Mouse (Mus musculus) adrenal gland, postnatal 4 days (tissue): ENCODE data around the gene Nmi. TPM values are rescaled to one million over a fixed set of nuclear protein-coding genes. Genes with fewer than 3 reads are reported as not detected.

Experiments
- DNase-seq, 2 experiments: peaks; one replicate each; pipeline ENCODE4 v3.0.0; 2021 to 2022; ENCODE audit warnings: low spot score in 2 of 2, mixed read lengths in 2 of 2
- total RNA-seq, 2 experiments: library from RNA; stranded (reverse); gene quantifications; 2 replicates each; pipeline ENCODE4 v1.2.3; 2021

The Nmi gene
- total RNA-seq, 2 experiments from 2014 or later: 14.9 to 16.4 TPM

- DNase-seq: no peak
Observed at GRCm38 (mm10) chr2:51948105-51948830, 25.0 kb downstream of the Nmi start.

- DNase-seq: no peak
Observed at GRCm38 (mm10) chr2:51945812-51946211, 27.5 kb downstream of the Nmi start.

- DNase-seq: no peak
Observed at GRCm38 (mm10) chr2:51941832-51942231, 31.5 kb downstream of the Nmi start.

GRCm38 (mm10) chr2:51938750-51939149 is 34.5 kb downstream of the Nmi start:
- DNase-seq: no peak

GRCm38 (mm10) chr2:51937004-51937403 is 36.3 kb downstream of the Nmi start:
- no peak for DNase-seq

GRCm38 (mm10) chr2:51936585-51936984 is 36.7 kb downstream of the Nmi start:
- DNase-seq: no peak

DNA sequence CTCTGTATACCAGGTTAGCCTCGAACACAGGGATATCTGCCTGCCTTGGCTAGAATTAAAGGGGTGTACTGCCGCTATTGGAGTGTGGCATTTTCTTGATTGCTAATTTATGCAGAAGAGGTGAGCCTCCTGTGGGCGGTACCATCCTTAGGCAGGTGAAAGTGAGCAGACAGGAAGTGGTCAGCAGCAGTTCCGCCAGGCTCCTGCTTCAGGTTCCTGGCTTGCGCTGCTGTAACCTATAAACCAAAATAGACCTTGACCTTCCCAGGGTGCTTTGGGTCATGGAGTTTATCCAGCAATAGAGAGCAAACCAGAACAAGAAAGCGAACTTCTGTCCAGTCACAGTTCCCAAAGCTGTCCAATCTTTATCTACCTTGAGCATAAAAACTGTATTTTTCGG is 37.4 kb downstream of the Nmi start:
- no peak for DNase-seq

DNA sequence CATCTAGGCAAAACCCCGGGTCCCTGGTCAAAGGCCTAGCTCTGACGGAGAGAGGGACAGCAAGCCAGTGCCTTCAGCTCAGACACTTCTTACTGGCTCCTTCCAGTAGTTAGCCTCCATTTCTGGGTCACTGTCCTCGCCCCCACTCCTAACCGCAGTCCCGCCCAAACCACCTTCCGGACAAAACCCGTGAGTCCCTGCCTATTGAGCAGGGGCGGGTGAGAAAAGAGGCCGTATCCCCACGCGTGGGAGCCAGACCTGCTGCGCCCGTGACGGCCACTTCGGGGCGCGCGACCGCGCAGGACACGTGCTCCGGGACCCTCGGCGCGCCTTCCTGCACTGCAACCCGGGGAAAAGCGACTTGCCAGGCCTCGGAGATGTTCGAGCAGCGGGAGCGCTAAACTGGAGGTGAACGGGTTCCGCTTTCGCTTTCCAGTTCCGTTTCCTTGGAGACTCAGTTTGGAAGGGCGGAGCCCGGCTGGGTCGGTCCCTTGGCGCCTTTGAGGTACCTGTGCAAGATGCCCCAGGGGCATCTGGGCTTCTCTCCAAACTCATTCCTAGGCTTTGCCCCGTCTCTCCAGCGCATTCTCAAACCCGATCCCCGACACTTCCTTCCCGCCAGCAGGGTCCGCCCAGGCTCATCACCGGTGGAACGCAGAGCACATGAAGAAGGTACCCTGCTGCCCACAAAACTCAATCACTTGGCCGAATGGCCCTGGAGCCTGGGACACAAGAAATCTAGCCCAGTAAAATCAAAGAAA is 38.5 kb downstream of the Nmi start, which contains the start of gene Rbm43:
Rbm43 (minus strand) TSS at position 590 of the 761 bp plus-strand sequence.
- DNase-seq: peak; percentile 43 to 55

DNA sequence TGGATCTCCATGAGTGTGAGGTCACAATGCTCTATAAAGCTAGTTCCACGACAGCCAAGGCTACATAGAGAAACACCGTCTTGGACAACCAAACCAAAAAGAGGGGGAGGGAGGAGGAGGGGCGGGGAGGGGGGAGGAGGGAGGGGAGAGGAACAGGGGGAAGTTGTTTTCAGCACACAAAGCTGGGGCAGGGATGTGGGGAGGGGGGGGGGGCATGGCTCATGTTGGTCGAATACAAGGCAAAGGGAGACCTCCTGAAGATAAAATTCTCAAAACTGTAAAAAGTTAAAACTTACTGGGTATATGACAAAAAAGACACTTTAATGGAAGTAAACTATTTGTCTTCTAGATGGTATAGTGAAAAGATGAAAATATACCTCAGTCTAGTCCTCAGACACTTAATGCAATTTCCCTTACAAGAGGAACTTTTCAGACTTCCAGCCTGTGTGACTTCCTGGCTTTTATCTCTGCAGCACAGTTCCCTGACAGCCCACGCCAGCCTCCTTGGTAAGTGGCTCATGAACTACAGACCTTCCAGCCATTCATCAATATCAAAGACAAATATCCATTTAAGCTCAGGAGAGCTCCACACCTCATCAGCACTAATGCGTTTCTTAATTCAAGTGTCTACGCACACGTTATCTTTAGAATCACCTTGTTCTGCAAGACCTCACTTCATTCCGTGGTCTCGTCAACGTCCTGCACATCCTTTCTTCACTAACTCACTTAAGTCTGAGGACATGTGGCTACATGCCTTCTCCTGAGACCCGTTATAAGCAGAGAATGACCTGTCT is 39.8 kb downstream of the Nmi start:
- DNase-seq: no peak

DNA sequence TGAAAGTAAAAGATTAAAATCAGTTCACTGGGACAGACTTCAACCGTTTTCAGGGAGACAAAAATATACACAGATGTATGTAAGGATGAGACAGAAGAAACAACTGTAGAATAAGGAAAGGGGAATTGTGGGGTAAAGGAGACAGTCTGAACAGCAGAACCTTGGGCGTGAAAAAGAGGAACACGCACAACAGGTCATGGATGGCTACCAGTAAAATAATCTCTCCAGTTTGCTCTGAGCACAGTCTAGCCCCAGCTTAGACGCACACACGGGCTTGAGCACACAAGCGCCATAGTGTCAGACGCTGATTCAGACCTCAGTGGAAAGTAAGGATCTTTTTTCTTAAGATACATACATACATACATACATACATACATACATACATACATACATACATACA is 42.1 kb downstream of the Nmi start:
- DNase-seq: no peak

- peak; percentile 31 to 48 for DNase-seq
Observed at GRCm38 (mm10) chr2:51914944-51915680, 58.2 kb downstream of the Nmi start.

DNA sequence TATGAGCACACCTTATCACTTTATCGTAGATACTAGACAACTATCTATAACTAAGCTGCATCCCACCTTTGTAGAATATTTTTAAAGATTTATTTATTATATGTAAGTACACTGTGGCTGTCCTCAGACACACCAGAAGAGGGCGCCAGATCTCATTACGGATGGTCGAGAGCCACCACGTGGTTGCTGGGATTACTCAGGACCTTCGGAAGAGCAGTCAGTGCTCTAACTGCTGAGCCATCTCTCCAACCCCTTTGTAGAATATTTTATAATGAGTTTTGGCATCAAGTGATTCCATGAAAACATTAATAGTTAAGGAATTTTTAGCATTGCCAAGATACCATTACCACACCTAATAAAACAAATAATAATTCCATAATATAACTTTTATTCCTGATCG is 58.8 kb downstream of the Nmi start:
- DNase-seq: no peak

- DNase-seq: no peak
Observed at GRCm38 (mm10) chr2:51912740-51913139, 60.6 kb downstream of the Nmi start.

DNA sequence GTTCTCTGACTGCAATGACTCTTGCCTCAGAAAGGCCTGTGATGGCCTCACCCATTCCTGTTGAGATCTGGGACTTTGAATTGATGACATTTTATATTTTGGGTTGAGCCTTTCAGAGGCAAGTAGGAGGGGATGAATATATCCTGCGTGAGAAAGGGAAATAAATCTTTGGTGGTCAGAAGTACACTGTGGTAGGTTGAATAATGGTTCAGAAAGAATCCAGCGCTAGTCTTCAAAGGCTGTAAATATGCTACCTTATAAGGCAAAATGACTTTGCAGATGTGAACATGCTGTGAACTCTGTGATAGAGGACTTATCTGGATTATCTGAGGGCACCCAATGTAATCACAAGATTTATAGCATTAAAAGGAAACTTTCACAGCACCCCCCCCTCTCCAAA is 61.4 kb downstream of the Nmi start:
- DNase-seq: no peak

DNA sequence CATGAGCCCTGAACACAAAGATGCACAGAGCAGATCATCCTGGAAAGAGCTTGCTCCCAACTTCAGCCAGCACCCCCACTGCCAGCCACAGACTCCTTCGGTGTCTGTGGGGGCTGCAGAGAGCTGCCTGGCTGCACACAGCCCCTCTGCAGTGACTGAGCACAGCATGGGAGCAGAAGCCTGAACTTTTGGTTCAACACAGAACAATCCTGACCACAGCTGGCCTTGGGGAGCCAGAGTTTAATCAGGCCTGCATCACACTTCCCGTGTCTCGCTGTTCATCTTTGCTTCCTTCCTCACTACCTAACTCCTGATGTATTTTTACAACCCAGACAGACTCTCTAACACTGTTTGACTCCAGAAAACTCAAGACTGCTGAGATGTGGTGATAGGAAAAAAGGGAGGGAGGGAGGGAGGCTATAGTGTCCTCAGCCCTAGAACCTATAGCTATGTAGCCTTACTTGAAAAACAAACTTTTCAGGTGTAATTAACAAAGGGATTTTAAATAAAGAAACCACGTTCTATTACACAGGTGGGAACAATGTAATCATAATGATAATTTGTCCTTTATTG is 65.7 kb downstream of the Nmi start:
- no peak for DNase-seq

DNA sequence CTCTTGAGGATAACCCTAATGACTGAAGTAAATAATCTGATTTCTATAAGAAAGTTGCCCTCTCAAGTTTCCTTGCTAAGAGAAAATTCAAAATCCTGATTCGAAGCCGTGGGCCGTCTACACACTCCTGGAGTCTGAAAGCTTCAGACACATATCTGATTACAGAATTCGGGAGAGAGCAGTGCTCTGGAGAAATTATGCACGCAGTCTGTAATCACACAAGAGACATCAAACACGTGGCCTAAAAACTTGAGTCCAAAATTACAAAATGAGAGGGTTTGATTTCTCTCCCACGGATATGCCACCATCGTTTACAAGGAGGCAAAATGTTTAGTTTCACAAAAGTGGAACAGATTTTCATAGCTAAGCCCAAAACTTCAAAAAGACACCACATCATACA is 67.7 kb downstream of the Nmi start:
- no peak for DNase-seq

Other genes starting within 250 kb of the Nmi start
- gene Rbm43, start 38.3 kb downstream of the Nmi start, total RNA-seq: 10 to 100 TPM; 23.2 to 23.3 TPM
- gene Tnfaip6, start 64.5 kb upstream of the Nmi start, total RNA-seq: 1 to 10 TPM; 1.9 to 2.3 TPM
- gene Rif1, start 99.3 kb upstream of the Nmi start, total RNA-seq: 10 to 100 TPM; 35.3 to 45.4 TPM